Mouse (Mus musculus) limb, embryonic 11.5 days (tissue): ENCODE results near the gene Adam19. TPM values are rescaled to one million over a fixed set of nuclear protein-coding genes. Genes with fewer than 3 reads are reported as not detected.

Experiments used
- ATAC-seq: fragments of 200-750 bp; cut with Nextera tagmentation; 2 replicates; pipeline ENCODE4 v1.8.0; 2017; ENCODE audit warnings: low read depth; ENCODE audit not compliant: insufficient number of reproducible peaks, low FRiP score, low TSS enrichment
- DNase-seq: peaks from one replicate; pipeline ENCODE4 v3.0.0-alpha.2; 2015; ENCODE audit warnings: low spot score
- H3K27ac ChIP-seq: fragments of 300-500 bp; sonication (generic); replicated peaks from 2 replicates; pipeline ENCODE4 v1.5.1; 2014; ENCODE audit warnings: low read depth, mild to moderate bottlenecking, low read length
- H3K27me3 ChIP-seq: fragments of 300-500 bp; sonication (generic); 2 replicates; pipeline ENCODE4 v1.6.1; 2014; ENCODE audit warnings: mild to moderate bottlenecking, low read length, mixed read lengths; ENCODE audit not compliant: control insufficient read depth, insufficient read depth
- H3K36me3 ChIP-seq: fragments of 300-500 bp; sonication (generic); 2 replicates; pipeline ENCODE4 v1.6.1; 2014; ENCODE audit warnings: mild to moderate bottlenecking, low read length, moderate library complexity, mixed read lengths; ENCODE audit not compliant: control insufficient read depth, insufficient read depth
- H3K4me1 ChIP-seq: fragments of 300-500 bp; sonication (generic); 2 replicates; pipeline ENCODE4 v1.6.1; 2014; ENCODE audit warnings: low read length, mixed read lengths; ENCODE audit not compliant: control insufficient read depth, insufficient read depth
- H3K4me2 ChIP-seq: fragments of 300-500 bp; sonication (generic); 2 replicates; pipeline ENCODE4 v1.6.1; 2014; ENCODE audit warnings: low read depth, mild to moderate bottlenecking, moderate library complexity; ENCODE audit not compliant: severe bottlenecking
- H3K4me3 ChIP-seq: fragments of 300-500 bp; sonication (generic); 2 replicates; pipeline ENCODE4 v1.5.1; 2014; ENCODE audit warnings: low read depth, low read length
- H3K9ac ChIP-seq: fragments of 300-500 bp; sonication (generic); 2 replicates; pipeline ENCODE4 v1.6.1; 2014; ENCODE audit warnings: mild to moderate bottlenecking, low read length
- H3K9me3 ChIP-seq: fragments of 300-500 bp; sonication (generic); 2 replicates; pipeline ENCODE4 v1.6.1; 2016; ENCODE audit warnings: low read length; ENCODE audit not compliant: control insufficient read depth
- WGBS: fragments of 180-500 bp; shearing (Covaris S2); extraction: QIAGEN DNeasy Blood & Tissue Kit; methylation state at CpG from one replicate; pipeline ENCODE4 v1.1.7; 2014; 5-methylcytosine and 5-hydroxymethylcytosine counted together
- polyA plus RNA-seq: library from polyadenylated mRNA; unstranded; fragments of >200 nt; fragmentation: Nextera tagmentation; extraction: Ambion mirVana; gene quantifications from 2 replicates; pipeline ENCODE4 v1.2.1, GENCODE M21; 2014

Gene Adam19
- 11.0 and 12.1 TPM in 2 replicates for polyA plus RNA-seq

DNA sequence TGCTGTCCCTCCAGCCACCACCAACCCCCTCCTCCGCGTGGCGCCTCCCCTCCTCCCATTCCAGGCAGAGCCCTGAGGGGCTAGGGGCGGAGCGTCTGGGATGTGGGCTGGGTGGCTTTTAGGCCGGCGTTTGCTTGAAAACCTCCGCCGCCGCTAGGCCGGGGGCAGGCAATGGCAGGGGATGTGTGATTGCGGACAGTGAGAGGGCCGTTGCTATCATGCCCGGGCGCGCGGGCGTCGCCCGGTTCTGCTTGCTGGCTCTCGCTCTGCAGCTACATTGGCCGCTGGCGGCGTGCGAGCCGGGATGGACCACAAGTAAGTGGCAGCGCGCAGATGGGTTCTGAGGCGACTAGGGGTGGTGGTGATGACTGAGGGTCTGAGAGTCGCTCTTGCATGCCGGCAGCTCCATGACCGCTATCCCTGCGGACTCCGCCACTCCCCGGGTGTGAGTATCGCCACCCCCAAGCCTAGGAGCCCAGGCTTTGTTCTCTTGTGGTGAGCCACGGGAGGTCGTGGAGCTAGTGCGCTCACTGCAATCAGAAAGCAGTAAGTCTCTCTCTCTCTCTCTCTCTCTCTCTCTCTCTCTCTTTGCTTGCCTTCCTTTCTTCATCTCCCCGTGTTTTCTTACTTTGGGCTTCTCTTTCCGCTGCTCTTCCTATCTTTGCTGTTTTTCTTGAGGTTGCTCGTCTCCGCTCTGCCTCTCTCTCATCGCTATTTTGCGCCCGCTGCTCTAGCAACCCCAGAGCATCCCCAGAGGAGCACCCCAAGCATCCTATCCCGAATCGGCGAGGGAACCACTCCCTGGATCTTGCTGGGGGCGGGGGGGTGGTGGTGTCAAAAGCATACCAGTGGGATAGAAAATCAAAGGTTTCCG lies at the start of gene Adam19:
Gene Adam19 (plus strand): TSS at position 97 of the 874 bp plus-strand sequence.
- Histone ChIP-seq H3K36me3 (no peaks in the 10 kb centered on the region), H3K9ac (peak within 1 kb of the TSS; percentile 66), H3K4me2 (peak within 1 kb of the TSS; percentile 61), H3K27me3 (no peaks in the 10 kb centered on the region), H3K27ac (peak within 1 kb of the TSS; percentile 10), H3K9me3 (no peaks in the 10 kb centered on the region), H3K4me1 (peaks cover 8% of the 10 kb centered on the region), H3K4me3 (peak within 1 kb of the TSS; percentile 59)
- peak; percentile 85 for ATAC-seq
- DNase-seq = peak; percentile 89
- under 1% methylated on average over 49 of the region's 51 CpGs for WGBS

DNA sequence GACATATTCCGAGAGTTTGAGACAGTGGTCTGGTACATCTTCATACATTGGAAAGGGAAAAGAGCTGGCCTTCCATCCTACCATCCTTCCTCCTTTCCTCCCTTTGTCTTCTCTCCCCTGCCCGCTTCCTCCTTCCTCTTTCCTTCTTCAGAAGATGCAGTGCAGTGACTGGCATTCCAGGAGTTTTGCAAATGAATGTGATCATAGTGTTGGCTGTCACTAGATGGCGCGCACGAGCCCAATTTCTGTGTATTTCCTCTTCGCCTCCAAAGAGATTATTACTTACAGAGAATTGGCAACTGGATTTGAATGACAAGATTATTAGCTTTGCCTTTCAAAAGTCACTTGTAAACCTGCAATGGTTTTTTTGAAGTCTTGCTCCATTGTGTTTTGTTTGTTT lies 39.7 kb upstream of the Adam19 start:
- Histone ChIP-seq H3K27ac (no peak overlapping the region), H3K4me1 (no peaks in the 10 kb centered on the region), H3K4me2 (no peak overlapping the region), H3K27me3 (no peaks in the 10 kb centered on the region), H3K9ac (no peak overlapping the region), H3K9me3 (no peaks in the 10 kb centered on the region), H3K4me3 (no peak overlapping the region), H3K36me3 (no peaks in the 10 kb centered on the region)
- peak; percentile 88 for DNase-seq
- no peak for ATAC-seq
- 28% methylated on average over 6 of the region's 6 CpGs for WGBS

- no peaks in the 10 kb centered on the region for H3K9me3 ChIP-seq
- no peak for ATAC-seq
- no peak overlapping the region for H3K27ac ChIP-seq
- H3K4me1 ChIP-seq = no peaks in the 10 kb centered on the region
- no peak overlapping the region for H3K9ac ChIP-seq
- no peak for DNase-seq
- no peak overlapping the region for H3K4me2 ChIP-seq
- H3K27me3 ChIP-seq = no peaks in the 10 kb centered on the region
- no peak overlapping the region for H3K4me3 ChIP-seq
- no peaks in the 10 kb centered on the region for H3K36me3 ChIP-seq
- 79% methylated on average over 1 of the region's 1 CpGs for WGBS
Observed at GRCm38 (mm10) chr11:46020246-46020645, 35.5 kb upstream of the Adam19 start.

- Histone ChIP-seq H3K27ac (no peak overlapping the region), H3K36me3 (no peaks in the 10 kb centered on the region), H3K9me3 (no peaks in the 10 kb centered on the region), H3K4me2 (no peak overlapping the region), H3K9ac (no peak overlapping the region), H3K4me3 (no peak overlapping the region), H3K4me1 (no peaks in the 10 kb centered on the region), H3K27me3 (no peaks in the 10 kb centered on the region)
- ATAC-seq (no peak), DNase-seq (no peak)
Observed at GRCm38 (mm10) chr11:46021850-46022249, 33.9 kb upstream of the Adam19 start.

- no peaks in the 10 kb centered on the region for H3K27me3 ChIP-seq
- no peak overlapping the region for H3K4me2 ChIP-seq
- no peak overlapping the region for H3K9ac ChIP-seq
- no peak overlapping the region for H3K4me3 ChIP-seq
- no peaks in the 10 kb centered on the region for H3K9me3 ChIP-seq
- ATAC-seq (no peak), DNase-seq (no peak)
- no peak overlapping the region for H3K27ac ChIP-seq
- H3K4me1 ChIP-seq = no peaks in the 10 kb centered on the region
- H3K36me3 ChIP-seq = no peaks in the 10 kb centered on the region
- 83% methylated on average over 6 of the region's 6 CpGs for WGBS
Observed at GRCm38 (mm10) chr11:46022983-46023382, 32.8 kb upstream of the Adam19 start.

- H3K27me3 ChIP-seq = no peaks in the 10 kb centered on the region
- no peaks in the 10 kb centered on the region for H3K36me3 ChIP-seq
- H3K9ac ChIP-seq = no peak overlapping the region
- H3K4me3 ChIP-seq = no peak overlapping the region
- 70% methylated on average over 7 of the region's 7 CpGs for WGBS
- DNase-seq (no peak), ATAC-seq (no peak)
- H3K9me3 ChIP-seq = no peaks in the 10 kb centered on the region
- no peak overlapping the region for H3K27ac ChIP-seq
- H3K4me1 ChIP-seq = no peaks in the 10 kb centered on the region
- H3K4me2 ChIP-seq = no peak overlapping the region
Observed at GRCm38 (mm10) chr11:46025962-46026392, 29.8 kb upstream of the Adam19 start.

- no peak overlapping the region for H3K27ac ChIP-seq
- WGBS = 84% methylated on average over 6 of the region's 6 CpGs
- no peaks in the 10 kb centered on the region for H3K9me3 ChIP-seq
- no peaks in the 10 kb centered on the region for H3K4me1 ChIP-seq
- H3K4me3 ChIP-seq = no peak overlapping the region
- ATAC-seq (no peak), DNase-seq (no peak)
- no peak overlapping the region for H3K9ac ChIP-seq
- H3K27me3 ChIP-seq = no peaks in the 10 kb centered on the region
- H3K4me2 ChIP-seq = no peak overlapping the region
- no peaks in the 10 kb centered on the region for H3K36me3 ChIP-seq
Observed at GRCm38 (mm10) chr11:46027952-46028814, 27.6 kb upstream of the Adam19 start.

DNA sequence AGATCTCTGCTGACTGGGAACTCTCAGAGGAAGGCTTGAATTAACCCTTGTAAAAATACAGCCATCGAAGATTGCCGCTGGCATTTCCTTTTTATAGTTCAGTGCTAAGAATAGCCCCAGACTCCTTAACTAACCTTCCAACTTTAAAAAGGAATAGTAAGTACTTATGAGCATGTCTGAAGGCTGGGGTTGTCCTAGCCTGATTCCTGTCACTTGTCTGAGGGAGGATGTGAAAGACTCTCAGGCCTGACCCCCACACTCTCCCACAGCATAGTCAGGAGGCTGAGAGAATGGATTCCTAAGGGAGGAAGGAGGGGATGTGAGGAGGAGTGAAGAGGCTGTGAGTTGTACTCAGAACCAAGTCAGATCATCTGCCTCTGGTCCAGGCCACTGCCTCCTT lies 26.3 kb upstream of the Adam19 start:
- ATAC-seq (no peak), DNase-seq (no peak)
- no peaks in the 10 kb centered on the region for H3K36me3 ChIP-seq
- no peaks in the 10 kb centered on the region for H3K4me1 ChIP-seq
- 70% methylated on average over 2 of the region's 2 CpGs for WGBS
- no peak overlapping the region for H3K4me2 ChIP-seq
- no peaks in the 10 kb centered on the region for H3K27me3 ChIP-seq
- no peak overlapping the region for H3K9ac ChIP-seq
- no peak overlapping the region for H3K4me3 ChIP-seq
- no peaks in the 10 kb centered on the region for H3K9me3 ChIP-seq
- H3K27ac ChIP-seq = no peak overlapping the region
